Mouse (Mus musculus) cerebellum, adult 9-11 months (tissue): ENCODE data around the gene Bnipl.
A peak's percentile ranks its signal among the peaks of the same experiment; 100 is the strongest.

Experiments used
- DNase-seq: peaks from one replicate; pipeline ENCODE4 v3.0.0; 2022

The Bnipl gene

DNA sequence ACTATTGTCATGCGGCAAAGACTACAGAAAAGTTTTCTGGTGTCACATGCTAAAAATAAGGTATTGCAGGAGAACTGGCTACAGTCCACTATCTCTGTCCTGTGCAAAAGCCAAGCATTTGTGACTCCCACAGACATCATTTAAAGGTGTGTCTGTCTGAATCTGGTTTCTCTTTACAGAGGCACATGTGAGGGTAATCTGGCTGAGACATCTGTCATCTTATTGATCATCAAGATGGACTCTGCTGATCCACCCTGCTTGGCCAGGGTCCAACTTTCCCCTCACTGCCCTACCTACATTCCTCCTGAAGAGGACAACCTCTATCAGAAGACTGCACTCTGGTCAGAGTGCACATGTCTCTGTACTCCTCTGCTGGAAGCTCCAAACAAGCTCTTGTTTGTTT lies 26.2 kb upstream of the Bnipl start:
- DNase-seq = peak; percentile 59

DNA sequence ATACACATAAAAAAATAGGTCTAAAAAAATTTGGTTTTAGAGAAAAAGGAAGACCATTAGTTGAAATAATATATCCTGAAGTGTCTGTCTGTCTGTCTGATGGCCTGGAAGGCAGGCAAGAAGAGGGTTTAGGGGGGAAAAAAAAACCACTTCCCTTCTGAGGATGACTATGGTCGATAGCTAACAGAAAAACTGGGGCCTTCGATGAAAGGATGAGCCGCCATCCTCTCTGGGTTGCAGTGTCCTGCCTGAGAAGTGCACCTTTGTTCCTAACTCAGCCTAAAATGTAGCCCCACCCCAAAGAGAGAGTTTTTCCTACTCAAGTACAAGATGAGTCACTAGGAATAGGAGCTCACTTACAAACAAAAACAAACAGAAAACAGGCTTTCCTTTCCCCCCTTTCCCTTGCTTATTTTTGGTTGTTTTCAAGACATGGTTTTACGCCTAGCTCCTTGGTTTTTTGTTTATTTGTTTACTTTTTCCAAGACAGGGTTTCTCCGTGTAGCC lies 25.5 kb upstream of the Bnipl start:
- DNase-seq = no peak

- peak; percentile 57 for DNase-seq
Observed at GRCm38 (mm10) chr3:95275161-95275560, 24.2 kb upstream of the Bnipl start.

DNA sequence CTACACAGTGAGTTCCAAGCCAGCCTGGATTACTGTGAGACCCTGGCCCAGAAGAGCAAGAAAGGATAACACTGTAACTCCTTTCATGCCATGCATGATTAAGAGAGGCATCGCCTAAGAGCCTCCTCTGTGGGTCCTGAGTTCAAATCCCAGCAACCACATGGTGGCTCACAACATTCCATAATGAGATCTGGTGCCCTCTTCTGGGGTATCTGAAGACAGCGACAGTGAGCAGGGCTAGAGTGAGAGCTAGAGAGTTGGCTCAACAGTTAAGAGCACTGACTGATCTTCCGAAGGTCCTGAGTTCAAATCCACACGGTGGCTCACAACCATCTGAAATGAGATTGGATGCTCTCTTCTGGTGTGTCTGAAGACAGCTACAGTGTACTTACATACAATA lies 23.5 kb upstream of the Bnipl start:
- peak; percentile 63 for DNase-seq

DNA sequence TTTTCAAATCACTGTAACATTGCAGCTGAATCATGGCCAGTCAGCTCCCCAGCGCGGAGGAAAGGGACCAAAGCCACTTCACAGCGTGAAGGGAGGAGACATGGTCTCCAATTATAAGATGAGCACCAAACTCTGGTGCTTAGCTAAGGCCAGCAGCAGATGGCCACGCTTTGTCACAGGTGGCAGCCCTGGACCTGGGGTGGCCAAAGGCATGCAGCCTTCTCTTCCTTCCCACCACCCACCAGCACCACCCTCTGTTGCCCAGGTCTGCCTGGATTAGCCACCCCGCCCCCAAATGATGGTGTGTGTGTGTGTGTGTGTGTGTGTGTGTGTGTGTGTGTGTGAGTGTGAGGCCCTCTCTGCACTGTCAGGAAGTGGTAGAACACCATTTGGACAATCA lies 22.5 kb upstream of the Bnipl start:
- DNase-seq = peak; percentile 98

DNA sequence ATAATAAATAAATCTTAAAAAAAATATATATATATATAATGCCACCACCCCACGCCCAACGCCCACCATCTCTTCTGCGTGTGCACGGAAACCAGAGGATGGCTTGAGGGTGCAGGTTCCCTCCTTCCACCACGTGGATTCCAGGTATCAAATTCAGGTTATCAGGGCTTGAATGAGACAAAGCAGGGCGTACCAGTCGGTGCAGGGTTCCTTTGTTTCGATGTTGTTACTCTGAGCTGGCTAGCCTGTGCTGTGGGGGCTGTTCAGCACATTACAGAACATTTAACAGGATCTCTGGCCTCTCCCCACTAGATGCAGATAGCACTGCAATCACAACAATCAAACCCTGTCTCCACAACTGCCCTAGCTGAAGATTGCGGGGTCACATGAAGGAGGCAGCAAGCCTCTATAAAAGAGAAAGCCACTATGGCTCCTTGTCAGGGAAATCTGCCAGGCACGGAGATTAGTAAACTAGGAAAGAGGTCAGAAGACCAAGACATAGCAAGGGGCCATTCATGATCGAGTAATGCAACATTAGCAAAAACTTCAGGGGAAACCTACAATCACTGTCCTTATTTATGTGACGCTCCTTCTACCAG lies 19.9 kb upstream of the Bnipl start:
- no peak for DNase-seq

GRCm38 (mm10) chr3:95269789-95270188 lies 18.8 kb upstream of the Bnipl start:
- no peak for DNase-seq

GRCm38 (mm10) chr3:95267855-95268254 lies 16.9 kb upstream of the Bnipl start:
- no peak for DNase-seq

DNA sequence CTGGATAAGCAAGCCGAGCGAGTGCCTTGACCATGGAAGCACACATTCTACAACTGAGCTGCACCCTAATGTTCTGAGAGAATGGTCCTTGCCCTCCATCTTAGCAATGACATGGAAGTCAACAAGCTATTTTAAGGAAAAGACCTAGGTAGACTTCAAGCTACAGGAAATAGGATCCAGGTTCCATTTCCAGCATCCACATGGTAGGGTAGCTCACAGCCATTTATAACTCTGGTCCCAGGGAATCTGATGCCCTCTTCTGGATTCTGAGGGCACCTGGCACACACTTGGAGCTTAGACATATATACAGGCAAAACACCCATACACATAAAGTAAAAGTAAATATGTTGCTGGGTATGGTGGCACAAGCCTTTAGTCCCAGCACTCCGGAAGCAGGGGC lies 15.1 kb upstream of the Bnipl start:
- DNase-seq = no peak

DNA sequence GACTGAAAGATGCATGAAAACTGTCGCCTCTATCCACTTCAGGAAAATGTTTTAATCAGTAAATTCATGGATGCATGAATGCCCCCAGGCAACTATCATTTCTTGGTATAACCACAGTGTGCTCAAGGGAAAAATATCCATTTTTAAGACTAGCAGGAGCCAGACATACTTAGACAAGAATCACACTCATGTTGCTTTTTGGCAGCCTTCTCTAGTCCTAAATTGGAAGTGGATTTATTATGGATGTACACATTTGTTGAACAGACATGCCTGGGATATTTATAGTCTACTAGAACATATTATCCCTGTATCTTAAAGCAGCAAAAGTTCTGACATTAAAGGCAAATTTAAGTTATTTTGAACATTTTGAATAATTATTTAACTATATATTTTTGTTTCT lies 13.7 kb upstream of the Bnipl start:
- no peak for DNase-seq

GRCm38 (mm10) chr3:95263089-95263739 lies 12.2 kb upstream of the Bnipl start:
- DNase-seq = no peak

DNA sequence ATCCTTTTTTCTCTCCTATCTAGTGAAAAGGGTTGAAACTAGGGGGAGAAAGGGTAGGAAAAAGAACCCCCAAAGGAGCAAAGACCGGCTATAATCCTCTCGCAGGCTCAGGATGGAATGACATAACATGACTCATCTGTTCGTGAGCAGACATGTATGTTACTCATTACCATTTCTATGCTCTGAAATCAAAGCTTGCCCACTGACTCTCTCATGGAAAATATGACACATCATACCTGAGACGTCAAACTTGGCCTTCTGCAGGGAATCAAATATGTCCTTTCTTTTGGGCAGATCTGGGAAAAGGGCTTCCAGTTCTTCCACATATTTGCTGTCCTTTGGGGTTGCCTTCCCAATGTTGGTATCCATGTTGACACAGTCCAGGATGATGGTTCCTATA lies 11.0 kb upstream of the Bnipl start:
- DNase-seq = no peak

DNA sequence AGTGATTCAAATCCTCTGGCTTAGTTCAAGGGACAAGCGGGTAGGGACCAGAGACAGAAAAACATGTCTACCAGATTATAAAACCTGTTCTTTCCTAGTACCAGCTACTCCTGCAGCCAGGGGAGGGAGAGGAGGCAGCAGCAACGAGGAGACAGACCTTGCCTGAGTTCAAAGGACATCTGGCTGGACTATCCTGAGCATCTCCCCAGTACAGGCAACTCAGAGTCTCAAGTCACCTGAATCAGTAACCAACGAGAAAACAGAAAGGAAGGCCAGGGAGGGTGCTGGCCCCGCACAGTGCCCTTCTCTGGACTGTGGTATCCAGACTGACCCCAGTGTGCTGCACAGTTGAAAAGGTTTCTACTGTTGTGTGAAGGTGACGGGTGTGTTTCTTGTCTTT lies 5.9 kb upstream of the Bnipl start:
- DNase-seq = no peak

GRCm38 (mm10) chr3:95250361-95250760 lies 632 bp downstream of the Bnipl start:
- DNase-seq = peak; percentile 93

DNA sequence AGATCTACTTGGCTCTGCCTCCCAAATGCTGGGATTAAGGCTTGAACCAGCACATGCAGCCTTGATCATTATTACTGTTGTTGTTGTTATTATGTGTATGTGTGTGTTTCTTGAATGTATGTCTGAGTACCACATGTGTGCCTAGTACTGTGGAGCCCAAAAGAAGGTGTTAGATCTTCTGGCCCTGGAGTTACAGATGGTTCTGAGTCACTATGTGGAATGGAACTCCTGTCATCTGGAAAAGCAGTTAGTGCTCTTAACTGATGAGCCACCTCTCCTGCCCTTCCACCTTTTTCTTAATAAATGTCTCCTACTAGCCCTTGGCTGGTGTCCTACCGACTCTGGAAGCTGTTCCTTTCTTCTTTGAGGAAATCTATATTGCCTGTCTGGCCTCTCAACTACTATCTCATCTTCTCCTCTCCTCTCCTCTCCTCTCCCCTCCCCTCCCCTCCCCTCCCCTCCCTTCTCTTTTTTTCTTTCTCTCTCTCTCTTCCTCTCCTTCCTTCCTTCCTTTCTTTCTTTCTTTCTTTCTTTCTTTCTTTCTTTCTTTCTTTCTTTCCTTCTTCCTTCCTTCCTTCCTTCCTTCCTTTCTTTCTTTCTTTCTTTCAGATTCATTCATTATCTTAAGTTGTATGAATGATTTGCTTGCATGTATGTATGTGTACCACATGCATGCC lies 3.2 kb downstream of the Bnipl start:
- DNase-seq = no peak

- peak; percentile 72 for DNase-seq
Observed at GRCm38 (mm10) chr3:95246465-95247231, 4.3 kb downstream of the Bnipl start.

GRCm38 (mm10) chr3:95243086-95243485 lies 7.9 kb downstream of the Bnipl start:
- no peak for DNase-seq

- DNase-seq = no peak
Observed at GRCm38 (mm10) chr3:95241498-95241897, 9.5 kb downstream of the Bnipl start, which contains the start of gene Gm128. TSS of gene Gm128 (minus strand) at chr3:95241598.

GRCm38 (mm10) chr3:95240900-95241299 lies 10.1 kb downstream of the Bnipl start:
- no peak for DNase-seq

DNA sequence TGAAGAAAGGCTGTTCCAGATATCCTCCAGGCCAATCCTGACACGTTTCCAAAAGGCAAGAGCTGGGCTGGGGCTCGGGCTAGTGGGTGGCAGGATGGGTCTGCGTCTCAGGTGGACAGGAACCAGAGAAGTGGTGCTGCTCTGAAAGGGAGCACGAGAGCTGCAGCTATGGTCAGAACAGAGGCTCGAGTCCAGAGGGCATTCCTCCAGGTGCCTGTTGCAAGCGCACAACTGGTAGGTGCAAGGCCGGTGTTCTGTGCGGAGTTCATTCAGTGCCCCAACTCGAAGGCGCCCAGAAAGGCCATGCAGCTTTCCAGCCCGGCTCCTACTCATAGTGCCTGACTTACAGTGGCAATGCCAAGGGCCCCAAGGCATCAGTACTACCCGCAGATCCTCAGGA lies 11.0 kb downstream of the Bnipl start:
- DNase-seq = no peak

DNA sequence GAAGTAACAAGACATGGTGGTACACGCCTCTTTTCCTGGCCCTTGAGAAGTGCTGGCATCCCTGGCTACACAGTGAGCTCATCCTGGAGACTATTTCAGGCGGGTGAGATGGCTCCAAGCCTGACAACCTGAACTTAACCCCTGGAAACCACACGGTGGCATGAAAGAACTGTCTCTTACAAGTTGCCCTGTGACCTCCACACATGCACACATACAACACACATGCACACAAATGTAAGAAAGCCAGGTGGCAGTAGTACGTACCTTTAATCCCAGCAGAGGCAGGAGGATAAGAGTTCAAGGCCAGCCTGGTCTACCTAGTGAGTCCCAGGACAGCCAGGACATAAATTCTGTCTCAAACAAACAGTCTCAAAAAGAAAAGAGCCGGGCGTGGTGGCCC lies 12.0 kb downstream of the Bnipl start:
- DNase-seq = no peak

DNA sequence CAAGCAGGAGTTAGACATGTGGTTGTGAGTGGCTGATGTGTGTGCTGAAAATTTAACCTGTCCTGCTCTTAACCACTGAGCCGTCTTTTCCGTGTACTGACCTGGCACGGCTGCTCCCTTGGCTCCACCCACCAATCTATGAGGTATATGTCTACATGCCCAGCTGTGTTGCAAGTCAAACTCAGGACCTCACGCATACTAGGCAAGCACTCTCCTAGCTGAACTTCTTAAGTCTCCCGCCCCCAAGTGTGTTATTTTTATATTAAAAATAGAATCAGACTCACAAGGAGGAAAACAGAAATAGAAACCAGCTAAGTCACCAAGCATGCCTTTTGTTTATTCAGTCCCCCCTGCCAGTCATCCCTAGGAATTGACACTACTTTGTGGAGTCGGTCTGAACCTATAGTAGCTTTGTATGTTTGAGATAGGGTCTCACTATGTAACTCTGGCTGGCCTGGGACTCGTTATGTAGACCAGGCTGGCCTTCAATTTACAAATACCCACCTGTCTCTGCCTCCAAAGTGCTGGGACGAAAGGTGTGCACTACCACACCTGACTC lies 13.4 kb downstream of the Bnipl start:
- no peak for DNase-seq
